Mouse (Mus musculus): Measurements from ENCODE around the gene Stag1. TPM values are rescaled to one million over a fixed set of nuclear protein-coding genes. Genes with fewer than 3 reads are reported as not detected.
A peak's percentile ranks its signal among the peaks of the same experiment; 100 is the strongest.

Gene Stag1
- polyA plus RNA-seq, 1 experiment, result 4.2 TPM

GRCm38 (mm10) chr9:100641391-100642085 is 43.9 kb downstream of the Stag1 start:
- no peak for TF ChIP-seq POLR2A (IDR thresholded peaks at IDR 0.05; ENCODE audit: borderline replicate concordance, extremely low read depth, low read depth, low read length)
- 59% methylated on average over 6 of the region's 6 CpGs for WGBS
- H3K4me3 ChIP-seq (replicated peaks; ENCODE audit: extremely low read depth, low read depth, low read length), result no peak overlapping the region
- DNase-seq, result no peak
- peaks cover 2% of the 10 kb centered on the region; the same call in 1 of the 2 replicates for H3K4me1 ChIP-seq (ENCODE audit: control insufficient read depth, insufficient read depth, low read length)

GRCm38 (mm10) chr9:100642186-100642839 is 44.7 kb downstream of the Stag1 start:
- Histone ChIP-seq H3K4me1 (ENCODE audit: control insufficient read depth, insufficient read depth, low read length) (peaks cover 2% of the 10 kb centered on the region; the same call in 1 of the 2 replicates), H3K4me3 (replicated peaks; ENCODE audit: extremely low read depth, low read depth, low read length) (peak overlapping the region; percentile 89)
- no peak for TF ChIP-seq POLR2A (IDR thresholded peaks at IDR 0.05; ENCODE audit: borderline replicate concordance, extremely low read depth, low read depth, low read length)
- TF ChIP-seq CTCF (IDR thresholded peaks at IDR 0.05; ENCODE audit: insufficient read depth, low read length), result no peak
- DNase-seq, result peak; percentile 38
- 2% methylated on average over 16 of the region's 16 CpGs for WGBS

GRCm38 (mm10) chr9:100642840-100643697 is 45.5 kb downstream of the Stag1 start:
- peak overlapping the region; percentile 89 for H3K4me3 ChIP-seq (replicated peaks; ENCODE audit: extremely low read depth, low read depth, low read length)
- H3K4me1 ChIP-seq (ENCODE audit: control insufficient read depth, insufficient read depth, low read length), result peaks cover 2% of the 10 kb centered on the region
- under 1% methylated on average over 97 of the region's 97 CpGs for WGBS
- peak; percentile 98 for DNase-seq
- TF ChIP-seq POLR2A (IDR thresholded peaks at IDR 0.05; ENCODE audit: borderline replicate concordance, extremely low read depth, low read depth, low read length) (peak; percentile 85), CTCF (IDR thresholded peaks at IDR 0.05; ENCODE audit: insufficient read depth, low read length) (peak; percentile 71)

- peak; percentile 78 for DNase-seq
- TF ChIP-seq POLR2A (IDR thresholded peaks at IDR 0.05; ENCODE audit: borderline replicate concordance, extremely low read depth, low read depth, low read length), result peak; percentile 55; the same call in 1 of the 2 replicates
- TF ChIP-seq CTCF (IDR thresholded peaks at IDR 0.05; ENCODE audit: insufficient read depth, low read length), result no peak
- WGBS, result 1% methylated on average over 49 of the region's 64 CpGs
- Histone ChIP-seq H3K4me3 (replicated peaks; ENCODE audit: extremely low read depth, low read depth, low read length) (peak overlapping the region; percentile 76), H3K4me1 (ENCODE audit: control insufficient read depth, insufficient read depth, low read length) (peaks cover 2% of the 10 kb centered on the region)
These were observed 46.6 kb downstream of the Stag1 start for GRCm38 (mm10) chr9:100644071-100644771.

- no peak overlapping the region for H3K4me3 ChIP-seq (replicated peaks; ENCODE audit: extremely low read depth, low read depth, low read length)
- no peak for DNase-seq
- peaks cover 2% of the 10 kb centered on the region for H3K4me1 ChIP-seq (ENCODE audit: control insufficient read depth, insufficient read depth, low read length)
- 17% methylated on average over 8 of the region's 8 CpGs for WGBS
- TF ChIP-seq CTCF (IDR thresholded peaks at IDR 0.05; ENCODE audit: insufficient read depth, low read length) (no peak), POLR2A (IDR thresholded peaks at IDR 0.05; ENCODE audit: borderline replicate concordance, extremely low read depth, low read depth, low read length) (no peak)
These were observed 47.7 kb downstream of the Stag1 start for GRCm38 (mm10) chr9:100645026-100645940.

- 53% methylated on average over 2 of the region's 2 CpGs for WGBS
- DNase-seq, result no peak
- H3K4me3 ChIP-seq (replicated peaks; ENCODE audit: extremely low read depth, low read depth, low read length), result no peak overlapping the region
- TF ChIP-seq CTCF (IDR thresholded peaks at IDR 0.05; ENCODE audit: insufficient read depth, low read length), result no peak
- TF ChIP-seq POLR2A (IDR thresholded peaks at IDR 0.05; ENCODE audit: borderline replicate concordance, extremely low read depth, low read depth, low read length), result no peak
- peaks cover 2% of the 10 kb centered on the region for H3K4me1 ChIP-seq (ENCODE audit: control insufficient read depth, insufficient read depth, low read length)
These were observed 48.7 kb downstream of the Stag1 start for GRCm38 (mm10) chr9:100646276-100646675.

GRCm38 (mm10) chr9:100647774-100648323 is 50.3 kb downstream of the Stag1 start:
- DNase-seq, result no peak
- H3K4me3 ChIP-seq (replicated peaks; ENCODE audit: extremely low read depth, low read depth, low read length), result no peak overlapping the region
- no peak for TF ChIP-seq CTCF (IDR thresholded peaks at IDR 0.05; ENCODE audit: insufficient read depth, low read length)
- no peak for TF ChIP-seq POLR2A (IDR thresholded peaks at IDR 0.05; ENCODE audit: borderline replicate concordance, extremely low read depth, low read depth, low read length)
- no peaks in the 10 kb centered on the region; the same call in none of the 2 replicates for H3K4me1 ChIP-seq (ENCODE audit: control insufficient read depth, insufficient read depth, low read length)
- 54% methylated on average over 2 of the region's 2 CpGs for WGBS

- no peak for DNase-seq
- TF ChIP-seq POLR2A (IDR thresholded peaks at IDR 0.05; ENCODE audit: borderline replicate concordance, extremely low read depth, low read depth, low read length) (no peak), CTCF (IDR thresholded peaks at IDR 0.05; ENCODE audit: insufficient read depth, low read length) (no peak)
- Histone ChIP-seq H3K4me1 (ENCODE audit: control insufficient read depth, insufficient read depth, low read length) (no peaks in the 10 kb centered on the region; the same call in none of the 2 replicates), H3K4me3 (replicated peaks; ENCODE audit: extremely low read depth, low read depth, low read length) (no peak overlapping the region)
- WGBS, result 48% methylated on average over 3 of the region's 3 CpGs
These were observed 56.5 kb downstream of the Stag1 start for GRCm38 (mm10) chr9:100654104-100654503.
